Mouse (Mus musculus): ENCODE measurements at regions not wholly inside any gene's neighbourhood (a gene's known extent, or its start where the extent isn't known, plus 50 kb on each side); places are given as distances from the start of the nearest gene placed in this dataset.

GRCm38 (mm10) chr10:37571171-37571570, 432.5 kb upstream of the Marcks start:
- H3K27me3 ChIP-seq (ENCODE audit: control insufficient read depth in 1 of 2, insufficient read depth in 2 of 2, low read length in 2 of 2) = no peaks in the 10 kb centered on the region
- H3K9me3 ChIP-seq (replicated peaks; ENCODE audit: insufficient read depth, low read length) = no peaks in the 10 kb centered on the region
- H3K27ac ChIP-seq (ENCODE audit: control insufficient read depth, low read depth, low read length) = no peak overlapping the region
- H3K4me1 ChIP-seq (ENCODE audit: control insufficient read depth in 1 of 2, insufficient read depth in 2 of 2, low read length in 2 of 2) = no peaks in the 10 kb centered on the region
- DNase-seq (ENCODE audit: low read depth, low spot score) = no peak
- H3K36me3 ChIP-seq (ENCODE audit: control insufficient read depth in 1 of 2, insufficient read depth in 2 of 2, low read length in 2 of 2) = no peaks in the 10 kb centered on the region
- no peak for TF ChIP-seq CTCF (IDR thresholded peaks at IDR 0.05 in 2 of 3, conservative IDR thresholded peaks at IDR 0.05 in 1 of 3; ENCODE audit: control insufficient read depth in 1 of 3, insufficient read depth in 1 of 3, low read depth in 2 of 3, low read length in 3 of 3, poor library complexity in 1 of 3, severe bottlenecking in 1 of 3)
- no peak for TF ChIP-seq SMC3 (IDR thresholded peaks at IDR 0.05; ENCODE audit: low read depth, low read length)
- no peak for TF ChIP-seq BHLHE40 (IDR thresholded peaks at IDR 0.05; ENCODE audit: borderline replicate concordance, low read depth, low read length)
- no peak for TF ChIP-seq GABPA (IDR thresholded peaks at IDR 0.05; ENCODE audit: low read depth, low read length)
- TF ChIP-seq EP300 (IDR thresholded peaks at IDR 0.05; ENCODE audit: low read depth in 1 of 2, low read length in 2 of 2) = no peak
- no peak for TF ChIP-seq MEF2A (IDR thresholded peaks at IDR 0.05; ENCODE audit: extremely low read depth, insufficient replicate concordance, low read depth, low read length, poor library complexity, severe bottlenecking)
- no peak for TF ChIP-seq RCOR1 (IDR thresholded peaks at IDR 0.05; ENCODE audit: low read depth, low read length)
- no peak for TF ChIP-seq POLR2A (IDR thresholded peaks at IDR 0.05; ENCODE audit: control insufficient read depth in 1 of 2, insufficient read depth in 1 of 2, low read depth in 1 of 2, low read length in 2 of 2, poor library complexity in 1 of 2)
- no peak for TF ChIP-seq MXI1 (IDR thresholded peaks at IDR 0.05; ENCODE audit: low read depth, low read length)
- no peak for TF ChIP-seq CHD2 (IDR thresholded peaks at IDR 0.05; ENCODE audit: low read length)
- TF ChIP-seq POLR2AphosphoS2 (IDR thresholded peaks at IDR 0.05; ENCODE audit: low read length) = no peak
- no peak for TF ChIP-seq SIN3A (IDR thresholded peaks at IDR 0.05; ENCODE audit: low read length)
- no peak for TF ChIP-seq USF1 (IDR thresholded peaks at IDR 0.05; ENCODE audit: low read depth, low read length)
- TF ChIP-seq GATA1 (IDR thresholded peaks at IDR 0.05; ENCODE audit: low read depth, low read length) = no peak
- no peak for TF ChIP-seq ZKSCAN1 (IDR thresholded peaks at IDR 0.05; ENCODE audit: low read depth, low read length)
- no peak overlapping the region for H3K4me3 ChIP-seq (ENCODE audit: control insufficient read depth in 1 of 2, insufficient read depth in 1 of 2, low read depth in 2 of 2, low read length in 2 of 2)
- H3K9ac ChIP-seq (ENCODE audit: control insufficient read depth, low read depth, low read length, poor library complexity, severe bottlenecking) = no peak overlapping the region
- no peaks in the 10 kb centered on the region for H3K79me2 ChIP-seq (ENCODE audit: control insufficient read depth, insufficient read depth, low read length, poor library complexity)

- H3K79me2 ChIP-seq (ENCODE audit: control insufficient read depth, insufficient read depth, low read length, poor library complexity) = no peaks in the 10 kb centered on the region
- TF ChIP-seq GABPA (IDR thresholded peaks at IDR 0.05; ENCODE audit: low read depth, low read length) = no peak
- no peak for TF ChIP-seq MAZ (IDR thresholded peaks at IDR 0.05; ENCODE audit: low read depth, low read length)
- TF ChIP-seq ELF1 (IDR thresholded peaks at IDR 0.05; ENCODE audit: low read depth, low read length) = no peak
- no peak for TF ChIP-seq CHD1 (IDR thresholded peaks at IDR 0.05; ENCODE audit: low read depth, low read length)
- TF ChIP-seq USF1 (IDR thresholded peaks at IDR 0.05; ENCODE audit: low read depth, low read length) = no peak
- no peak for TF ChIP-seq TAL1 (IDR thresholded peaks at IDR 0.05; ENCODE audit: low read length)
- TF ChIP-seq BHLHE40 (IDR thresholded peaks at IDR 0.05; ENCODE audit: borderline replicate concordance, low read depth, low read length) = no peak
- H3K9me3 ChIP-seq (replicated peaks; ENCODE audit: insufficient read depth, low read length) = no peaks in the 10 kb centered on the region
- H3K4me3 ChIP-seq (ENCODE audit: control insufficient read depth in 1 of 2, insufficient read depth in 1 of 2, low read depth in 2 of 2, low read length in 2 of 2) = no peak overlapping the region
- H3K9ac ChIP-seq (ENCODE audit: control insufficient read depth, low read depth, low read length, poor library complexity, severe bottlenecking) = no peak overlapping the region
- no peaks in the 10 kb centered on the region for H3K27me3 ChIP-seq (ENCODE audit: control insufficient read depth in 1 of 2, insufficient read depth in 2 of 2, low read length in 2 of 2)
- no peak for DNase-seq (ENCODE audit: low read depth, low spot score)
- no peaks in the 10 kb centered on the region for H3K4me1 ChIP-seq (ENCODE audit: control insufficient read depth in 1 of 2, insufficient read depth in 2 of 2, low read length in 2 of 2)
- no peak overlapping the region for H3K27ac ChIP-seq (ENCODE audit: control insufficient read depth, low read depth, low read length)
- H3K36me3 ChIP-seq (ENCODE audit: control insufficient read depth in 1 of 2, insufficient read depth in 2 of 2, low read length in 2 of 2) = no peaks in the 10 kb centered on the region
Observed at GRCm38 (mm10) chr10:37561705-37562104, 423.0 kb upstream of the Marcks start.
